Mouse (Mus musculus): ENCODE data around the gene Naa38.

- no peak for TF ChIP-seq CTCF (IDR thresholded peaks at IDR 0.05; ENCODE audit: borderline replicate concordance, extremely low read depth, insufficient read depth, insufficient read length)
- no peak for TF ChIP-seq POLR2A (IDR thresholded peaks at IDR 0.05; ENCODE audit: borderline replicate concordance, extremely low read depth, insufficient read depth, insufficient read length, poor library complexity, severe bottlenecking)
These were observed 17.3 kb downstream of the Naa38 start for GRCm38 (mm10) chr11:69412548-69412947.
